Mouse (Mus musculus): ENCODE data around the gene Myl6. TPM values are rescaled to one million over a fixed set of nuclear protein-coding genes. Genes with fewer than 3 reads are reported as not detected.

Gene Myl6
- polyA plus RNA-seq, 1 experiment from 2014 or later, result 2,543 TPM

DNA sequence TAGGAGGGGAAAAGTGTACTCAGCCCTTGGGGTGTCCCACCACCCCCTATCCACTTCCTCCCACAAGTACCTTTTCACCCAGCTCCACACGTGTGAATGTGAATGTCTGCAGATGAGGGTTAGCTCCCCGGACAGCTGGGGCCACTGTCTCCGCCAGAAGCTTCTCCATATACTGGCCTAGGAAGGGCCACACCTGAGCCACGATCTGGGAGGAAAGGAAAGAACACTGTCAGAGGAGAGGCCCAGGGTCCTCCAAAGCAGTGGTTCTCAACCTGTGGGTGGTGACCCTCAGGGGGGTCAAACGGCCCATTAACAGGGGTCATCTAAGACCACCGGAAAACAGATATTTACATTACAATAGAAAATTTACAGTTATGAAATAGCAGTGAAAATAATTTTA, 28.4 kb upstream of the Myl6 start:
- Histone ChIP-seq H3K4me1 (replicated peaks; ENCODE audit: control insufficient read depth, insufficient read depth, low read length) (no peaks in the 10 kb centered on the region), H3K4me3 (ENCODE audit: low read depth, low read length) (no peak overlapping the region), H3K9ac (ENCODE audit: low read depth, low read length) (no peak overlapping the region), H3K27me3 (replicated peaks; ENCODE audit: control insufficient read depth, insufficient read depth, low read length) (no peaks in the 10 kb centered on the region), H3K4me2 (replicated peaks; ENCODE audit: low read depth) (no peak overlapping the region), H3K9me3 (ENCODE audit: control insufficient read depth) (no peaks in the 10 kb centered on the region), H3K27ac (ENCODE audit: low read depth, low read length) (no peak overlapping the region), H3K36me3 (ENCODE audit: control insufficient read depth, insufficient read depth) (peaks cover 42% of the 10 kb centered on the region)
- WGBS, result 75% methylated on average over 6 of the region's 6 CpGs
- no peak for TF ChIP-seq CTCF (IDR thresholded peaks at IDR 0.05; ENCODE audit: low read depth)
- ATAC-seq, result no peak

DNA sequence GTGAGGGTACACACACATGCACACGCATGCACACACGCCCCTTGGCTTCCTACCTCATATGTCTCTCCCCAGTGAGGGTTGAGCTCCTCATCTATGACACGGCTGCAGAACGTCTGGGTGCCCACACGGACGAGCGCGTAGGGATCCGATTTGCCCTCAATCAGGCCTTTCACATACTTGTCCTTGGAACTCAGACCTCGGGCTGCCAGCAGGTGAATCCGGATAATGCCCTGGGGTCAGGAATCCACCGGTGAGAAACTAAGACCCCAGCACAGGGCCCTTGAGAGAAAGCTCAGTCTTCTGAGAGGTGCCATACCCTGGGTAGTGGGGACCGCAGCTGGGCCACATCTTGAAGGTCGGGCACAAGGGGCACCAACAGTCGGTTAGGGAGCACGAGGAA, 26.6 kb upstream of the Myl6 start:
- Histone ChIP-seq H3K9me3 (ENCODE audit: control insufficient read depth) (no peaks in the 10 kb centered on the region), H3K4me1 (replicated peaks; ENCODE audit: control insufficient read depth, insufficient read depth, low read length) (no peaks in the 10 kb centered on the region), H3K4me2 (replicated peaks; ENCODE audit: low read depth) (no peak overlapping the region), H3K27me3 (replicated peaks; ENCODE audit: control insufficient read depth, insufficient read depth, low read length) (no peaks in the 10 kb centered on the region), H3K4me3 (ENCODE audit: low read depth, low read length) (no peak overlapping the region), H3K9ac (ENCODE audit: low read depth, low read length) (no peak overlapping the region), H3K36me3 (ENCODE audit: control insufficient read depth, insufficient read depth) (peaks cover 58% of the 10 kb centered on the region), H3K27ac (ENCODE audit: low read depth, low read length) (no peak overlapping the region)
- 89% methylated on average over 16 of the region's 16 CpGs for WGBS
- ATAC-seq, result no peak
- no peak for TF ChIP-seq CTCF (IDR thresholded peaks at IDR 0.05; ENCODE audit: low read depth)

DNA sequence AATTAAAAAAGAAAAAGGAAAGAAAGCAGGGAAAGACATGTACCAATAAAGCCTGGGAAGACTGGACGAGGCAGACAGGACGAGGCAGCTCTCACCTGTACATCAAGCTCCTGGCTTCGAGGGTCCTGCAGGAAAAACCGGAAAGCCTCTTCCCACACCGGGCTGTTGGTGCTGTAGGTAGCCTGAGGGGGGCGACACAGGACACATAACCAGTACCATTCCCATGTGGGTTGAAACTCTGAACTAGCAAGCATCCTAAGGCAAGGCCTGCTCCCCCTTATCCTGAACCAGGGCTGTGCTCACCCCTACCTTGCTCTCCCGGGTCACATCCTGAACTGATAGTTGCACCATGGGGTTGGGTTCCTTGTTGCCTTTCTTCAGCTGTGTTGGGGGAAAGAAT, 24.9 kb upstream of the Myl6 start:
- Histone ChIP-seq H3K9me3 (ENCODE audit: control insufficient read depth) (no peaks in the 10 kb centered on the region), H3K4me3 (ENCODE audit: low read depth, low read length) (no peak overlapping the region), H3K9ac (ENCODE audit: low read depth, low read length) (no peak overlapping the region), H3K27me3 (replicated peaks; ENCODE audit: control insufficient read depth, insufficient read depth, low read length) (no peaks in the 10 kb centered on the region), H3K36me3 (ENCODE audit: control insufficient read depth, insufficient read depth) (peaks cover 64% of the 10 kb centered on the region), H3K27ac (ENCODE audit: low read depth, low read length) (no peak overlapping the region), H3K4me2 (replicated peaks; ENCODE audit: low read depth) (no peak overlapping the region), H3K4me1 (replicated peaks; ENCODE audit: control insufficient read depth, insufficient read depth, low read length) (no peaks in the 10 kb centered on the region)
- 79% methylated on average over 7 of the region's 7 CpGs for WGBS
- ATAC-seq, result no peak
- TF ChIP-seq CTCF (IDR thresholded peaks at IDR 0.05; ENCODE audit: low read depth), result peak; percentile 75

DNA sequence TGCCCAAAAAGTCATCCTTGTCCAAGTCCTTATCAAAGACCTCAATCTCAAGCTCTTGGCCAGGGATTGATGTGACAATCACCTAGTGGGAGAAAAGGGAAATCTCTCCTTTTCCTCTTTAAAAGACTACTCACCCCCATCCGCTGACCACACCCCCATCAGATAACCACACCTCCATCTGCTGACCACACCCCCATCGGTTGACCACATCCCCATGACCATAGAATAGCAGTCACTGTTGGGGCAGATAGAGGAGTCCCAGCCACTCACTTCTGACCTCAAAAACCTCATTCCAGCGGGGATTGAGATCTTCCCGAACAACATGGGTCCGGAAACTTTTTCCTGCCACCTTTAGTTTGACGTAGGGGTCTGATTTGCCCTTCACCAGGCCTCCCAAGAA, 22.7 kb upstream of the Myl6 start:
- H3K27me3 ChIP-seq (replicated peaks; ENCODE audit: control insufficient read depth, insufficient read depth, low read length), result no peaks in the 10 kb centered on the region
- H3K27ac ChIP-seq (ENCODE audit: low read depth, low read length), result no peak overlapping the region
- no peaks in the 10 kb centered on the region for H3K9me3 ChIP-seq (ENCODE audit: control insufficient read depth)
- no peak overlapping the region for H3K4me2 ChIP-seq (replicated peaks; ENCODE audit: low read depth)
- no peak overlapping the region for H3K4me3 ChIP-seq (ENCODE audit: low read depth, low read length)
- TF ChIP-seq CTCF (IDR thresholded peaks at IDR 0.05; ENCODE audit: low read depth), result no peak
- no peak for ATAC-seq
- WGBS, result 51% methylated on average over 6 of the region's 6 CpGs
- no peaks in the 10 kb centered on the region for H3K4me1 ChIP-seq (replicated peaks; ENCODE audit: control insufficient read depth, insufficient read depth, low read length)
- H3K9ac ChIP-seq (ENCODE audit: low read depth, low read length), result no peak overlapping the region
- peaks cover 75% of the 10 kb centered on the region for H3K36me3 ChIP-seq (ENCODE audit: control insufficient read depth, insufficient read depth)

DNA sequence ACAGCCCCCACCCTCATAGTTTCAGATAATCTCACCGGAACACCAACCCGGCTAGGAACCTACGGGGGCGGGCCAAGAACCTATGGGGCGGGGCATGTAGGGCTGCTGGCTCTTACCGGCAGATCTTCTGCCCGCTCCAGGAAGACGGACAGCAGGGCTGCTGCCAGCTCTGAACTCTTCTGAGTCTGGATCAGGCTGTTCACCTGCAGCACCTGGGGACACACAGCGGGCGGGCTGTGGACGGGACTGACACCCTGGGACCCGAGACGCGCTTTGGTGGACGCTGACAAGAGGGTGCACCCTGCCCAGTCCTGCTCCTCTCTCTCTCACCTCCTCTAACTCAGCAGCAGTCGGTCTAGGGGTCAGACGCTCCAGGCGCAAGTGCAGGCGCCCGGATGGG, 22.1 kb upstream of the Myl6 start:
- Histone ChIP-seq H3K4me3 (ENCODE audit: low read depth, low read length) (0 out of 2 replicates have a peak overlapping the region, but pooled peaks have one; percentile 7), H3K4me2 (replicated peaks; ENCODE audit: low read depth) (peak overlapping the region; percentile 47)

DNA sequence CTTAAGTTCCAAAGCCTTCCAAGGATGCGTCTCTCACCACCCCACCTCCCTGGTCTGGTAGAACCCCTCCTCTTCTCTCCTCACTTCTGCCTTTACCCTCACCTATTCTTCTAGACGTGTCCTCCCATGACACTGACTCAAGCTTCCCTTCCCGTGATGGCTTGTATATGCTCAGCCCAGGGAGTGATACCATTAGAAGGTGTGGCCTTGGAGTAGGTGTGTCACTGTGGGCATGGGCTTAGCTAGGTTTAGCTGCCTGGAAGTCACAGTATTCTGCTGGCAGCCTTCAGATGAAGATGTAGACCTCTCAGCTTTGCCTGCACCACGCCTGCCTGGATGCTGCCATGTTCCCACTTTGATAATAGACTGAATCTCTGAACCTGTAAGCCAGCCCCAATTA, 21.1 kb upstream of the Myl6 start:
- Histone ChIP-seq H3K9me3 (ENCODE audit: control insufficient read depth) (no peaks in the 10 kb centered on the region), H3K27me3 (replicated peaks; ENCODE audit: control insufficient read depth, insufficient read depth, low read length) (no peaks in the 10 kb centered on the region), H3K27ac (ENCODE audit: low read depth, low read length) (no peak overlapping the region), H3K4me1 (replicated peaks; ENCODE audit: control insufficient read depth, insufficient read depth, low read length) (no peaks in the 10 kb centered on the region), H3K4me2 (replicated peaks; ENCODE audit: low read depth) (no peak overlapping the region), H3K9ac (ENCODE audit: low read depth, low read length) (no peak overlapping the region), H3K4me3 (ENCODE audit: low read depth, low read length) (no peak overlapping the region), H3K36me3 (ENCODE audit: control insufficient read depth, insufficient read depth) (peaks cover 71% of the 10 kb centered on the region)
- no peak for TF ChIP-seq CTCF (IDR thresholded peaks at IDR 0.05; ENCODE audit: low read depth)
- 71% methylated on average over 4 of the region's 4 CpGs for WGBS
- ATAC-seq, result 0 out of 2 replicates have a peak, but pooled peaks have one; percentile 12

More for the DNA sequence above, 22.1 kb upstream of the Myl6 start:
- Histone ChIP-seq H3K4me1 (replicated peaks; ENCODE audit: control insufficient read depth, insufficient read depth, low read length) (no peaks in the 10 kb centered on the region), H3K9ac (ENCODE audit: low read depth, low read length) (no peak overlapping the region), H3K27me3 (replicated peaks; ENCODE audit: control insufficient read depth, insufficient read depth, low read length) (no peaks in the 10 kb centered on the region), H3K36me3 (ENCODE audit: control insufficient read depth, insufficient read depth) (peaks cover 75% of the 10 kb centered on the region), H3K9me3 (ENCODE audit: control insufficient read depth) (no peaks in the 10 kb centered on the region), H3K27ac (ENCODE audit: low read depth, low read length) (no peak overlapping the region; the same call in 1 of the 2 replicates)
- ATAC-seq, result peak; percentile 23; the same call in 1 of the 2 replicates
- 50% methylated on average over 20 of the region's 20 CpGs for WGBS
- no peak for TF ChIP-seq CTCF (IDR thresholded peaks at IDR 0.05; ENCODE audit: low read depth)

DNA sequence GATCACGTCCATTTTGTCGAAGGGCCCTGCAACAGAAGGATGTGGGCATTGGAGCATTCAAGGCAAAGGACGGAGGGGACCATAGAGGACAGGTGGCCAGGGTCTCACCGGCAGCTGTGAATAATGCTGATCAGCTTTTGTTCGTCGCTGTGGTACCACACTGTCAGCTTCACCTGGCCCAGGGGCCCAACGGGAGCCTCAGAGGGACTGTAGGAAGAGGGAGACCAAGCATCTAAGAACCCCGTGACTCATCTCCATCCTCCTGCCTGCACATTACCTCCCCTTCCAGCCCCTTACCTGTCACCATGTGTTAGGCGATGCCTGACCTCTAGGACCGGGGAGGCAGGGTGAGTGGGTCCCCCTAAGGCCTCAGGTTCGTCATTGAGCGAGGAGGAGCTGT, 17.8 kb upstream of the Myl6 start:
- no peak for TF ChIP-seq CTCF (IDR thresholded peaks at IDR 0.05; ENCODE audit: low read depth)
- Histone ChIP-seq H3K36me3 (ENCODE audit: control insufficient read depth, insufficient read depth) (peaks cover 49% of the 10 kb centered on the region), H3K4me2 (replicated peaks; ENCODE audit: low read depth) (no peak overlapping the region), H3K4me1 (replicated peaks; ENCODE audit: control insufficient read depth, insufficient read depth, low read length) (no peaks in the 10 kb centered on the region), H3K4me3 (ENCODE audit: low read depth, low read length) (no peak overlapping the region), H3K27me3 (replicated peaks; ENCODE audit: control insufficient read depth, insufficient read depth, low read length) (no peaks in the 10 kb centered on the region), H3K9me3 (ENCODE audit: control insufficient read depth) (no peaks in the 10 kb centered on the region), H3K27ac (ENCODE audit: low read depth, low read length) (no peak overlapping the region), H3K9ac (ENCODE audit: low read depth, low read length) (no peak overlapping the region)
- 88% methylated on average over 12 of the region's 12 CpGs for WGBS
- ATAC-seq, result no peak
